Mouse (Mus musculus) layer of hippocampus, adult 8-10 months (tissue): ENCODE measurements around the gene Akap2. TPM values are rescaled to one million over a fixed set of nuclear protein-coding genes. Genes with fewer than 3 reads are reported as not detected.

ENCODE experiments used
- DNase-seq, 2 experiments: peaks; one replicate each; pipeline ENCODE4 v3.0.0; 2022; ENCODE audit warnings: low spot score in 2 of 2
- total RNA-seq, 4 experiments: library from RNA; stranded (reverse); gene quantifications; 2 replicates each; pipeline ENCODE4 v1.2.4; 2022

Akap2 gene
- total RNA-seq, 4 experiments from 2014 or later: 43.3 to 49.6 (median 48.5) TPM

DNA sequence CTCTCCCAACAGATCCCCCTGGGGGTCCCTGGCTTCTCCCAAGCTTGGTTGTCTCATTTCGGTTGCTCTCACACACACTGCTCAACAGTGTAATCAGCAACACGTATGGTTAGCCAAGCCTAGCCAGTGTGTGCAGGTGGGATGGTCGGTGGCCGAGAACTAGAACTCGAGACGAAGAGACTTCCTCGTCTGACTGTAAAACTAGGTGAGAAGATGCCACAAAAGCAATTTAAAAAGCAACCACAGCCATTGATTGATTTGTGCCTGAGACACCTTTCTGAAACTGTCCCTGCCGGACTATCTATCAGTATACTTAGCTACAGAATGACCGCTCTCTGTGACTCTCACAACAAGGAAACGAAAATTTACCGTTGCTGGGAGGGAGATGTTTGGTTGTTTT, 37.6 kb downstream of the Akap2 start:
- no peak for DNase-seq

DNA sequence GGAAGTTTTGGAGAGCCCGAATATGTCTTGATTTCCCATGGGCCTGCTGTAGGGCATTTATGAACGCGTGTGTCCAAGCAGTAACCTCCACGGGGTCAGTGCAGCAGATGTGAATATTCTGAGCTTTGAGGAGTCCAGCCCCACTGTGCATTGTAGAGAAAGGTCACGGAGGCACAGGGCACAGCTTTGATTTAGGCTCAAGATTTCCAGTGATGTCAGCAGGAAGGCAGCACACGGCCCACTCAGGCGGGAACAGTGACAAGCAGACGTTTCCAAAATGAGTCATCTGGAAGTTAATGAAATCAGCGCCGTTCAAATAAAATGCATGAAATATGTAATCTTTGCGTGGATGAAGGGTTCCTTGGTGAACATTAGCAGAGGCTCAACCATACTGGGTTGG, 40.5 kb downstream of the Akap2 start:
- DNase-seq: peak in 1 of 2 experiments; percentile 21

DNA sequence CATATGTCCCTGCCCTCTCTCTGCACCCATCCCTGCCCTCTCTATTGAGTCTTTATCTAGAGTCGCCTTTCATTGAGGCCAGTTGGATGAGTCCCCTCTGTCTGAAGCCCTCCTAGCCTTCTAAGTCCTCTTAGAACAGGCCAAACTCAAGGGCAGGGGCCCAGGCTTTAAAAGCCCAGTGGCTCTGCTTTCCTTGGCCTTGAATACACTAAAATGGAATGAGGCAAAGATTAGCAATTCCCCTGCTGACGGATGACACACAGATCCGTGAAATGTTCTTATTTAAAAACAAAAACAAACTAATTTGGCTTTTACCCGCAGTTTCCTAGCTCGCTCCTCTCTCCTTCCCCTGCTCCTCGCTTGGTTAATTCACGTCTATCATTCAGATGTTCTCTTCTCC, 45.0 kb downstream of the Akap2 start:
- DNase-seq: no peak

DNA sequence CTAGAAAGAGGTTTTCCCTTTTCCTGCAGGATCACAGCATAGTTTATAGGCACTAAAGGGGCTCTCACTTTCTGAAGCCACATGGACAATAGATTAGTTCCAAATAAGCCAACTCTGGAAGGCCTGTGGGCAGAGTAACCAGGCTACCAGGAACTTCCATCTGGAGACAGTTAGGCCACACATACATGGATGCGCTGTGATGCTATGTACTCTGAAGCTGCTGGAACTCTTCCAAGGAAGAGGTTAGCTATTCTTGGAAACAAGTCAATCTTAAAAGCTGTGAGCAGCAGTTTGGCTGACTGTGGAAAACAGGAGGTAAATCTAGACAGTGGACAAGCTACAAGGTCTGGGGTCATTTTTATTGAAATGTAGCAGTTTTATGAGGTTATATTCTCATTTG, 46.9 kb downstream of the Akap2 start:
- DNase-seq: no peak

DNA sequence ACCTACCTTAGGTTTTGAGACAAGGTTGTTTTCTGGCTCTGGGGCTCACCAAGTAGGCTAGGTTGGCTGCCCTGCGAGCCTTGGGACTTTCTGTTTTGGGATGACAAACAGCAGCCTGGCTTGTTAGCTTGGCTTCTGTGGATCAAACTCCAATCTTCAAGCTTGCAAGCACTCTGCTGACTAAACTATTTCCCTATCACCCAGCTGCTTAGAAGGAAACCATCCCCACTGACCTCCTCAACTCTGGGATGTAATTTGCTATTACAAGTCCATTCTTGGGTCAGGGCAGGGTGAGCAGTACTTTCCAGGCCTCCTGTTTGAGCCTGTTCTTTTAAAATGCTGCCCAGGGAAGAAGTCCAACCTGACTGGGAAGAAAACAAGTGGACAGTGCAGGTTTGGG, 47.5 kb downstream of the Akap2 start:
- DNase-seq: no peak

DNA sequence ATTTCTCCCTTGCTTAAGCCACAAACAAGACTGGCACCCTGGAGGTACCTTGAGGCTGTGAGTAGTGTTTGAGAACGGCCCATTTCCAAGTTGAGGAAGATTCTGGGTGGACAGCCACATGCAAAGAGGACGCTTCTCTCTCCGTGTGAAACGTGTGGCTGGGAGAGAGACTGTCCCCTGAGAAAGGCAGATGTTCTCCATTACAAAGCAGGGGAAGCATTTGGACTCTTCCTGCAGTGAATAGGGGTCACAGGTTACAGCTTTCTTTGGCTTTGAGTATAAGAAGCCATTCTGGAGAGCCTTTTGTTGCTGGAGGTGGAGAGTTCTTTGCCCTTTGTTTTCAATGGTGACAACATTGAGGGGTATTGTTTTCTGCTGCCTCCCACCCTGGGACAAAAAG, 48.3 kb downstream of the Akap2 start:
- no peak for DNase-seq

DNA sequence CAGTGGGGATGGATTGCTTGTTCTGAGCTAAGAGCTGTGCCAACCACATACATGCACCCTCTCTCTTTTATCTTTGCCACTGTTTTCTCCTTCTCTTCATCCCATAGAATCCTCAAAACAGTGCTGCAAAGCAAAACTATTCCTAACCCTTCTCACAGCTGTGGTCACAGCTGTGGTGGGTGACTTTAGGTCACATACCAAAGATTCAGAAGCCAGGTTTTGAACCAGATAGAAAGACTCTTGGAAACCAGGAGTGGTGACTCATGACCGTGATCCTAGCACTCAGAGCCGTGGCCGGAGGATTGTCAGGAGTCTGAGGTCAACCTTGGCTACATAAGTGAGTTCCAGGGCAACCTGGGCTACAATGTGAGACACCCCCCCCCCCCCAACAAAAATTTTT, 51.5 kb downstream of the Akap2 start:
- no peak for DNase-seq

DNA sequence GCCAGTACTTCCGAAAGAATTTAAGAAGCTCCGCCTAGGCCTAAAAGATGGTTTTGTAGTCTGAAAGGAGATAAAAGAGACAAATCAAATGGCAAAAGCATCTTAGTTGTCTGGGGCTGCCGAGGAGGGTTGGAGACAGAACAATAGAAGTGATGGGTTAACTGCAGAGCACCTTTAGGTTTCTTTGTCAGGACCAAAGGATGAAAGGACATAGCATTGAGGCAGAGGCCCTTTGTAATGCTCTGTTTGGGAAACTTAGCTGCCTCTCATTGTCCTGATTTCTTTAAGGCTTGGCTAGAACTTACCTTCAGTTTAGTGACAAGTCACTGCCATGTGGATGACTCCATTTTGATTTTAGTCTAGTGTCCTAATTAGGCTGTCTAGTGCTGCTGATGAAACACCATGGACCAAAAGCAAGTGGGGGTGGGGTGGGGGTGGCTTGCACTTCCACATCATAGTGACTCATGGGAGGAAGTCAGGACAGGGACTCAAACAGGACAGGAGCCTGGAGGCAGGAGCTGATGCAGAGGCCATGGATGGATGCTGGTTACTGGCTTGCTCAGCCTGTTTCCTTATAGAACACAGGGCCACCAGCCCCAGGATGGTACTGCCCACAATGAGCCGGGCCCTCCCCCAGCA, 52.8 kb downstream of the Akap2 start:
- no peak for DNase-seq

GRCm38 (mm10) chr4:57771558-57772219, 54.2 kb downstream of the Akap2 start:
- DNase-seq: no peak

DNA sequence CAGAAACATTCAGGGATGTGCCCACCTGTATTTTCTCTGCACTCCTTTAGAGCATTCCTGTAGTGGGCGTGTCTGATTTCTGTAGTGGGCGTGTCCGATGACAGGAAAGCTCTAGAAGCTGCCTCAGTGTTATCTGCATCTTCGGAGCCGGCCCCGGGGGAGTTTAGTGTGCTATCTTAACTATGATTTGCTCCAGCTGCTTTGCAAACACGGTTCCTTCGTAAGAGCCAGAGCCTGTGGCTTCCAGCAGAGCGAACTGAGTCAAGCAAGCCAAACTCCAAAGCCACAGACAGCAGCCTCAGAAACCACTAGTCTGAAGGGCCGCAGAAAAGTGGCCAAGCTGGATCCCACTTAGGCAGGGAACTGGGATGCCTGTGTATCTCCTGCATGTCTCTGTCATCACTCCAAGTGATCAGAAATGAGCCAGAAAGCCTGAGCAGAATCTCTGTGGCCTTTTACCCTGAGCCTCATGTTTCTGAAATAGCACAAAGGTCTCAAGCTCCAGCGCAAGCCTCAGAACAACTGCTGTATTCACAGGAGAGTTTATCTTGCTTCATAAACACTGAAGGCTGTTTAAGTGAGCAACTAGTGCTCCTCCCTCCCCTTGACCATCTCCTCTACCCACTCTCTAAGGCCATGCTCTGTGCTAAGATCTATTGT, 55.5 kb downstream of the Akap2 start:
- DNase-seq: no peak

GRCm38 (mm10) chr4:57774517-57774916, 57.1 kb downstream of the Akap2 start:
- DNase-seq: no peak

DNA sequence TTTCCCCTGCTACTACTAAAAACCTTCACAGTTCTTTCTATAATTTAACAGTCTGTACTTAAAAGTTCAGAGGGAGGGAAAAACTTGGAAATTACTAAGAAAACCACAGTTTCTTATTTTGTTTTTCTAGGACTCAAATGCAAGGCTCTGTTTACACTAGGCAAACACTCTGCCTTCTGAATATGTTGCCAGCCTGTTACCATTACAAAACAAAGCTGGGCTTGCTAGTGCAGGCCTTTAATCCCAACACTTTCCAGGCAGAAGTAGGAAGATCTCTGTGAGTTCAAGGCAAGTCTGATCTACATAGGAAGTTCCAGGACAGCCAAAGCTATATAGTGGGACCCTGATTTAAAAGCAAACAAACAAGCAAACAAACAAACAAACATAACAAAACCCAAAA, 58.1 kb downstream of the Akap2 start:
- no peak for DNase-seq

DNA sequence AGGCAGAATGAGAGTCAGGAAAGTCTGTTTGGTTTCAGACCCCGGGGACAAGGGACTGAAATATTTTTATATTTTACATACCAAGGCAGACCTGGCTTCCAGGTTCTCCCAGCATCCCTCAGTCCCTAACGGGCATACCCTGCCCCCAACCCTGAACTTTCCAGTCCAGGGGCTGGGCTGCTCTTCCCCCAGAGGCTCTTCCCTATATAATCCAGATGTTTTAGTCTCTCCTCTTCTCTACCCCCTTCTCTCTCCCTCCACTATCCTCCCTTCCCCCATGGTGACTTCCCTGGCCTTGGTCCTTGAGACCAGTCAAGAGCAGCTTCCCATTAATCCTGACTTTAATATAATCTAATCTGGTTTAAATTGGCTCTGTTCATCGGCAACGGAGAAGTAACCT, 62.9 kb downstream of the Akap2 start:
- no peak for DNase-seq

DNA sequence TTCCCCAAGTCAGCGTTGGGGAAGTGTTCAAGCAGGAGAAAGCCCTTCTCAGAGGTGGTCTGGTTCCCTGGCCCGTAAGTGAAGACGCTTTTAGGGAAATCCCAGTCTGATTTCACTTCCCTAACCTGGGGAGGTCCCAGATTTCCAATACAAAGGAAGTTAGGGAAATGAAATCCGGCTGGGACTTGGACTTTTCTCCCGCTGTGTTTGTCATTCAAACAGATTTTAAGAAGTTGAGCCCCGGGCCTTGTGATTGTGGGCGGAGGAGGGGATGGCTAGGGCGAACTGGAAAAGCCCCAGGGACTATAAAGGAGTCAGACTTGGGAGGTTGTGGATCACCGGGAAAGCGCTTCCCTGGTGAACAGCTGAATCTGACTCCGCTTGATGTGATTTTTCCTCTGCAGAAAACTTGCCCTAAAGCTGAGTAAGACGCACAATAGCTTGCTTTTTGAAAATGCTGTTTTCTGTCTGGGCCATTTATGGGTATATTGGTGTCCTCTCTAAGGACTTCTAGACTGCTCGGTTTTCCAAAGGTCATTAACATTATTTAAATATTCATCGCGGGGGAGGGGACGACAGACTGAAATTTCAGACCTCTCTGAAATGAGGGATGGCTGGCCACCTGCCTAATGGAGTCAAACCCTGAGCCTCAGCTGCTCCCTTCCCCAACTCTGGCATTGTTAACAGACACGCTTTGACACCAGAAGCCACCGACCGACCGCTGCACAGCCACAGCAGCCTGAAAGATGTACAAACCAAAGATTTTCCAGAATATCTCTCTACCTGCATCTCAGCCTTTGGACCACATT, 63.6 kb downstream of the Akap2 start:
- DNase-seq: no peak

DNA sequence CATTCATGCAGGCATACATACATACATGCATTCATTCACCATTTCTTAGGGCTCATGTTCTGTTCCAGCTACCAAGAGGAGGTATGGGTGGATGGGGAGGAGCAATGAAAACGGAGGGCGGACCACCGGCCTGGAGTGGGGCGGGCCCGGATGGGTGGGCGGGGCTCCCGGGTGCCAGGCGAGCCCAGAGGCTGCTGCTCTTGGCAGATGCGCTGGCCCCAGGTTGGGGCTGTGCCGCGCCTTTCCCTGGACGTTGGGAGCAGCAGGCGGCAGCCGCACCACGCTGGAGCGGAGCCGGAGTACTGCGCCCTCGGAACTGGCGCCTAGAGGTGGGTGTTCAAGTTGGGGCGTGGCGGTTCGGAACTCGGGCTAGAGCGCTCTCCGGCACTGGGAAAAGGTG, 64.5 kb downstream of the Akap2 start:
- no peak for DNase-seq

- no peak for DNase-seq
Measured at GRCm38 (mm10) chr4:57782549-57783390, 65.3 kb downstream of the Akap2 start.

GRCm38 (mm10) chr4:57783391-57783770, 65.9 kb downstream of the Akap2 start:
- no peak for DNase-seq

- no peak for DNase-seq
Measured at GRCm38 (mm10) chr4:57783853-57784600, 66.6 kb downstream of the Akap2 start.

GRCm38 (mm10) chr4:57788709-57789108, 71.3 kb downstream of the Akap2 start:
- DNase-seq: no peak

GRCm38 (mm10) chr4:57789118-57789517, 71.7 kb downstream of the Akap2 start:
- DNase-seq: no peak
